ENCODE assay signal across 14 mouse cellular contexts in the genomic region with DNA sequence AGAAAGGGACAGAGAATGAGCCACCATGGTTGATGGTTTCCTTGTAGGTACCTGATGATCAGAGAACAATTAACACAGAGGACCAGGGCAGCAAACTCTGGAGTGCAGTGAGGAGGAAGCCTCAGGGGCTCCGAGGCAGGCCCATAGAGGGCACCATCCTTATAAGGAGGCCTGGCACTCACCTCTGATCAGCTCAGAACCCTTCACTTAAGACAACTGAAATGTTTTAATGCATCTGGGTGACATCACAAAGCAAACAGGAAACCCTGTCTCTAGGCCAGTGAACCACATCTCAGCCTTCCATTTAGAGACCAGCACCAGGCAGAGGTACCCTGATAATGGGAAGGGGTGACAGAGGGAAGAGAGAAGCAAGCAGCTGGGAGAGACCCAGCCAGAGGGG.
A peak's percentile ranks its signal among the peaks of the same experiment; 100 is the strongest.
DNase-seq lines count a peak whose midpoint lies in the region; ATAC-seq and TF ChIP-seq lines count a peak whose summit lies in the region.
"Had no signal": no experiment of that assay in that cellular context is flagged by ENCODE, and none has a peak within 500 bp of the region (broad histone marks: within the 10 kb centered on the region; RNA-seq: fewer than 3 reads in every experiment).

No protein-coding gene starts in this region.

- peaks cover 4% of the 10 kb centered on the region; the same call in 1 of the 2 replicates for H3K36me3 ChIP-seq in intestine, postnatal 0 days (ENCODE audit: control insufficient read depth, insufficient read depth)
- 0 out of 2 replicates have a peak, but pooled peaks cover 4% of the 10 kb centered on the region for H3K36me3 ChIP-seq in intestine, embryonic 15.5 days
- H3K36me3 ChIP-seq: forebrain, embryonic 15.5 days; midbrain, embryonic 15.5 days had no signal

- intact Hi-C loops in left cerebral cortex, postnatal 10 days (cut with DNase I) = no loop called here

- H3K9me3 ChIP-seq in intestine, postnatal 0 days (ENCODE audit: control insufficient read depth) = no peaks in the 10 kb centered on the region
- no peaks in the 10 kb centered on the region for H3K9me3 ChIP-seq in intestine, embryonic 15.5 days
- H3K9me3 ChIP-seq: forebrain, embryonic 15.5 days; kidney, embryonic 15.5 days; liver, embryonic 13.5 days; megakaryocyte, embryonic 14.5 days; midbrain, embryonic 15.5 days had no signal

- no peak overlapping the region for H3K4me3 ChIP-seq in intestine, postnatal 0 days (ENCODE audit: low read depth, low read length)
- H3K4me3 ChIP-seq in intestine, embryonic 15.5 days (replicated peaks) = no peak overlapping the region
- H3K4me3 ChIP-seq: forebrain, embryonic 15.5 days; kidney, embryonic 15.5 days; liver, embryonic 13.5 days; megakaryocyte, embryonic 14.5 days; midbrain, embryonic 15.5 days had no signal

- peak; percentile 13; the same call in 1 of the 2 replicates for TF ChIP-seq CTCF in intestine, postnatal 0 days (IDR thresholded peaks at IDR 0.05; ENCODE audit: low read depth)

- WGBS in intestine, postnatal 0 days = 61% methylated on average over 1 of the region's 1 CpGs
- WGBS in intestine, embryonic 15.5 days = 54% methylated on average over 1 of the region's 1 CpGs

- DNase-seq in thymus, postnatal 4 days = peak; percentile 27
- DNase-seq in thymus, adult 18-20 months = no peak
- peak; percentile 29 for DNase-seq in induced T-regulatory cell, adult 2 months (ENCODE audit: low read depth)
- DNase-seq in right cerebral cortex, postnatal 36 days (ENCODE audit: low spot score in 2 of 2) = no peak
- DNase-seq in left cerebral cortex, postnatal 10 days (ENCODE audit: extremely low spot score in 1 of 2, low spot score in 2 of 2) = no peak
- DNase-seq: cerebellum, postnatal 14 days; heart, postnatal 4 days; liver, embryonic 13.5 days had no signal

- H3K27ac ChIP-seq in intestine, postnatal 0 days (ENCODE audit: low read depth, low read length) = no peak overlapping the region
- no peak overlapping the region for H3K27ac ChIP-seq in intestine, embryonic 15.5 days
- H3K27ac ChIP-seq: forebrain, embryonic 15.5 days; kidney, embryonic 15.5 days; liver, embryonic 13.5 days; midbrain, embryonic 15.5 days had no signal

- H3K9ac ChIP-seq in intestine, postnatal 0 days (ENCODE audit: low read depth, low read length) = no peak overlapping the region
- H3K9ac ChIP-seq in intestine, embryonic 15.5 days = no peak overlapping the region
- H3K9ac ChIP-seq: forebrain, embryonic 15.5 days; kidney, embryonic 15.5 days; liver, embryonic 13.5 days; midbrain, embryonic 15.5 days had no signal

- no peak for ATAC-seq in intestine, postnatal 0 days
- no peak for ATAC-seq in intestine, embryonic 15.5 days
- ATAC-seq: forebrain, embryonic 15.5 days; midbrain, embryonic 15.5 days had no signal

- no peaks in the 10 kb centered on the region for H3K4me1 ChIP-seq in intestine, postnatal 0 days (replicated peaks; ENCODE audit: control insufficient read depth, insufficient read depth, low read length)
- H3K4me1 ChIP-seq in intestine, embryonic 15.5 days (replicated peaks) = peaks cover 4% of the 10 kb centered on the region; the same call in 1 of the 2 replicates
- H3K4me1 ChIP-seq: forebrain, embryonic 15.5 days; liver, embryonic 13.5 days; midbrain, embryonic 15.5 days had no signal

- no peak overlapping the region for H3K4me2 ChIP-seq in intestine, postnatal 0 days (replicated peaks; ENCODE audit: low read depth)
- no peak overlapping the region for H3K4me2 ChIP-seq in intestine, embryonic 15.5 days (replicated peaks)
- H3K4me2 ChIP-seq: forebrain, embryonic 15.5 days; kidney, embryonic 15.5 days; liver, embryonic 13.5 days; midbrain, embryonic 15.5 days had no signal

- H3K27me3 ChIP-seq in intestine, postnatal 0 days (replicated peaks; ENCODE audit: control insufficient read depth, insufficient read depth, low read length) = no peaks in the 10 kb centered on the region
- no peaks in the 10 kb centered on the region for H3K27me3 ChIP-seq in intestine, embryonic 15.5 days (replicated peaks)
- H3K27me3 ChIP-seq: forebrain, embryonic 15.5 days; kidney, embryonic 15.5 days; liver, embryonic 13.5 days; megakaryocyte, embryonic 14.5 days; midbrain, embryonic 15.5 days had no signal

Comparison
In these comparisons a context has a peak if more than half of its experiments do, and no peak if none do; other contexts are left out.
1. DNase-seq: peak in thymus, postnatal 4 days (single experiment) and induced T-regulatory cell, adult 2 months (single experiment); none in thymus, adult 18-20 months (0 of 2), right cerebral cortex, postnatal 36 days (0 of 2) and left cerebral cortex, postnatal 10 days (0 of 2).